In genomic region chr10:40300648-40301171, GRCm38 (mm10) we compare ENCODE assay signal across 8 mouse cellular contexts. TPM values are rescaled to one million over a fixed set of nuclear protein-coding genes. Genes with fewer than 3 reads are reported as not detected.
A peak's percentile ranks its signal among the peaks of the same experiment; 100 is the strongest.
DNase-seq lines count a peak whose midpoint lies in the region; ATAC-seq and TF ChIP-seq lines count a peak whose summit lies in the region.

No protein-coding gene starts in this region.

- TF ChIP-seq EP300 in liver, postnatal 0 days (IDR thresholded peaks at IDR 0.05; ENCODE audit: low read depth): 0 out of 2 replicates have a peak, but pooled peaks have one; percentile 17

- H3K9me3 ChIP-seq in G1E (replicated peaks): no peaks in the 10 kb centered on the region
- H3K9me3 ChIP-seq in forebrain, embryonic 15.5 days: no peaks in the 10 kb centered on the region
- H3K9me3 ChIP-seq in liver, postnatal 0 days (ENCODE audit: low read length): no peaks in the 10 kb centered on the region
- H3K9me3 ChIP-seq in neural tube, embryonic 13.5 days: no peaks in the 10 kb centered on the region

- under 1% methylated on average over 36 of the region's 36 CpGs for WGBS in forebrain, embryonic 15.5 days
- under 1% methylated on average over 36 of the region's 36 CpGs for WGBS in liver, postnatal 0 days (ENCODE audit: insufficient replicate concordance)
- 1% methylated on average over 36 of the region's 36 CpGs for WGBS in neural tube, embryonic 13.5 days

- peak overlapping the region; percentile 86 for H3K9ac ChIP-seq in forebrain, embryonic 15.5 days (replicated peaks)
- peak overlapping the region; percentile 74 for H3K9ac ChIP-seq in liver, postnatal 0 days (replicated peaks)
- H3K9ac ChIP-seq in neural tube, embryonic 13.5 days: peak overlapping the region; percentile 97

- peak overlapping the region; percentile 92 for H3K27ac ChIP-seq in forebrain, embryonic 15.5 days (replicated peaks)
- peak overlapping the region; percentile 90 for H3K27ac ChIP-seq in liver, postnatal 0 days (ENCODE audit: low read depth)
- peak overlapping the region; percentile 92 for H3K27ac ChIP-seq in neural tube, embryonic 13.5 days (replicated peaks)

- peak overlapping the region; percentile 89 for H3K4me3 ChIP-seq in G1E (ENCODE audit: low read depth, low read length)
- peak overlapping the region; percentile 84 for H3K4me3 ChIP-seq in forebrain, embryonic 15.5 days
- peak overlapping the region; percentile 64 for H3K4me3 ChIP-seq in liver, postnatal 0 days (ENCODE audit: low read depth, low read length)
- peak overlapping the region; percentile 88 for H3K4me3 ChIP-seq in neural tube, embryonic 13.5 days

- TF ChIP-seq CTCF in G1E (IDR thresholded peaks at IDR 0.05; ENCODE audit: low read depth, low read length): no peak
- TF ChIP-seq CTCF in liver, postnatal 0 days (IDR thresholded peaks at IDR 0.05; ENCODE audit: low read depth): no peak

- H3K36me3 ChIP-seq in G1E (replicated peaks): peaks cover 30% of the 10 kb centered on the region
- no peaks in the 10 kb centered on the region for H3K36me3 ChIP-seq in forebrain, embryonic 15.5 days
- 0 out of 2 replicates have a peak, but pooled peaks cover 2% of the 10 kb centered on the region for H3K36me3 ChIP-seq in liver, postnatal 0 days (replicated peaks; ENCODE audit: insufficient read depth, low read length)
- no peaks in the 10 kb centered on the region for H3K36me3 ChIP-seq in neural tube, embryonic 13.5 days

- ATAC-seq in G1E (ENCODE audit: extremely low read depth, insufficient number of reproducible peaks, low FRiP score, poor library complexity, severe bottlenecking): peak; percentile 70
- ATAC-seq in forebrain, embryonic 15.5 days (replicated peaks): peak; percentile 75
- peak; percentile 81 for ATAC-seq in liver, postnatal 0 days
- ATAC-seq in neural tube, embryonic 13.5 days (ENCODE audit: low read depth): peak; percentile 69

- H3K4me2 ChIP-seq in forebrain, embryonic 15.5 days (replicated peaks): peak overlapping the region; percentile 62
- peak overlapping the region; percentile 88 for H3K4me2 ChIP-seq in liver, postnatal 0 days (ENCODE audit: low read depth, low read length)
- H3K4me2 ChIP-seq in neural tube, embryonic 13.5 days: peak overlapping the region; percentile 78

- H3K4me1 ChIP-seq in G1E (ENCODE audit: insufficient read depth, low read depth, low read length): peaks cover 44% of the 10 kb centered on the region
- peaks cover 23% of the 10 kb centered on the region for H3K4me1 ChIP-seq in forebrain, embryonic 15.5 days
- H3K4me1 ChIP-seq in liver, postnatal 0 days (ENCODE audit: insufficient read depth): peaks cover 26% of the 10 kb centered on the region
- H3K4me1 ChIP-seq in neural tube, embryonic 13.5 days (replicated peaks): peaks cover 43% of the 10 kb centered on the region

- peak; percentile 88 for DNase-seq in G1E (ENCODE audit: low spot score)
- peak; percentile 69 for DNase-seq in cerebellum, adult 11 months
- DNase-seq in heart, postnatal 14 days: peak; percentile 77 to 86
- peak; percentile 87 for DNase-seq in layer of hippocampus, adult 11-12 months (ENCODE audit: low spot score)
- DNase-seq in liver, postnatal 0 days: peak; percentile 88
- peak; percentile 84 for DNase-seq in testis, postnatal 10 days (ENCODE audit: low spot score)

- intact Hi-C loops in heart, postnatal 14 days (cut with DNase I): loop anchor here (2.0 kb wide), 1 partner anchor 42 kb away; the partner anchor contains the start of gene Gtf3c6

- no peaks in the 10 kb centered on the region for H3K27me3 ChIP-seq in G1E (ENCODE audit: insufficient read depth, low read length)
- no peaks in the 10 kb centered on the region for H3K27me3 ChIP-seq in forebrain, embryonic 15.5 days
- H3K27me3 ChIP-seq in liver, postnatal 0 days (ENCODE audit: insufficient read depth, low read length): no peaks in the 10 kb centered on the region
- no peaks in the 10 kb centered on the region for H3K27me3 ChIP-seq in neural tube, embryonic 13.5 days

RNA-seq across cellular contexts. Expression of gene Amd1, which starts 1.3 kb away (rescaled TPM):
- 198 and 202 TPM in 2 replicates for total RNA-seq in G1E (2014; fragmentation: Nextera tagmentation)
- 164 and 183 TPM in 2 replicates for total RNA-seq in G1E (2017)
- 4.2 and 7.7 TPM in 2 replicates for polyA plus RNA-seq in G1E (2012)
- 41.8 and 43.2 TPM in 2 replicates for polyA plus RNA-seq in forebrain, embryonic 15.5 days (2015; fragmentation: Nextera tagmentation; extraction: Ambion mirVana)
- total RNA-seq in heart, postnatal 14 days (2021): 10 to 100 TPM; 77.6 to 84.8 TPM
- polyA plus RNA-seq in liver, postnatal 0 days (2015; fragmentation: Nextera tagmentation; extraction: Ambion mirVana): 25.5 and 29.1 TPM in 2 replicates
- 40.6 and 44.4 TPM in 2 replicates for polyA plus RNA-seq in neural tube, embryonic 13.5 days (2015; fragmentation: Nextera tagmentation; extraction: Ambion mirVana)

RNA-seq across cellular contexts. Expression of gene Cdk19, which starts 38.7 kb away (rescaled TPM):
- total RNA-seq in G1E (2014; fragmentation: Nextera tagmentation) (47.2 and 47.5 TPM in 2 replicates), G1E (2017) (25.9 and 29.1 TPM in 2 replicates)
- 7.8 and 8.5 TPM in 2 replicates for polyA plus RNA-seq in G1E (2012)
- polyA plus RNA-seq in forebrain, embryonic 15.5 days (2015; fragmentation: Nextera tagmentation; extraction: Ambion mirVana): 18.9 and 19.7 TPM in 2 replicates
- 10 to 100 TPM; 14.9 to 15.9 TPM for total RNA-seq in heart, postnatal 14 days (2021)
- polyA plus RNA-seq in liver, postnatal 0 days (2015; fragmentation: Nextera tagmentation; extraction: Ambion mirVana): 2.5 and 2.8 TPM in 2 replicates
- polyA plus RNA-seq in neural tube, embryonic 13.5 days (2015; fragmentation: Nextera tagmentation; extraction: Ambion mirVana): 11.1 and 12.5 TPM in 2 replicates

RNA-seq across cellular contexts. Expression of gene Gtf3c6, which starts 42.8 kb away (rescaled TPM):
- total RNA-seq in G1E (2014; fragmentation: Nextera tagmentation) (22.1 and 22.5 TPM in 2 replicates), G1E (2017) (40.5 and 48.1 TPM in 2 replicates)
- 8.9 and 13.1 TPM in 2 replicates for polyA plus RNA-seq in G1E (2012)
- polyA plus RNA-seq in forebrain, embryonic 15.5 days (2015; fragmentation: Nextera tagmentation; extraction: Ambion mirVana): 87.9 and 88.1 TPM in 2 replicates
- 10 to 100 TPM; 20.9 to 23.5 TPM for total RNA-seq in heart, postnatal 14 days (2021)
- polyA plus RNA-seq in liver, postnatal 0 days (2015; fragmentation: Nextera tagmentation; extraction: Ambion mirVana): 23.7 and 28.3 TPM in 2 replicates
- polyA plus RNA-seq in neural tube, embryonic 13.5 days (2015; fragmentation: Nextera tagmentation; extraction: Ambion mirVana): 106 and 108 TPM in 2 replicates

RNA-seq across cellular contexts. Expression of gene Rpf2, which starts 53.9 kb away (rescaled TPM):
- total RNA-seq in G1E (2014; fragmentation: Nextera tagmentation) (67.0 and 70.7 TPM in 2 replicates), G1E (2017) (124 and 178 TPM in 2 replicates)
- 6.0 and 6.5 TPM in 2 replicates for polyA plus RNA-seq in G1E (2012)
- polyA plus RNA-seq in forebrain, embryonic 15.5 days (2015; fragmentation: Nextera tagmentation; extraction: Ambion mirVana): 72.9 and 80.1 TPM in 2 replicates
- 10 to 100 TPM in 1 of 2 experiments, 1 to 10 TPM in 1; 8.2 to 11.2 TPM for total RNA-seq in heart, postnatal 14 days (2021)
- 23.7 and 24.1 TPM in 2 replicates for polyA plus RNA-seq in liver, postnatal 0 days (2015; fragmentation: Nextera tagmentation; extraction: Ambion mirVana)
- 83.9 and 84.4 TPM in 2 replicates for polyA plus RNA-seq in neural tube, embryonic 13.5 days (2015; fragmentation: Nextera tagmentation; extraction: Ambion mirVana)

Comparison
In these comparisons a context has a peak if more than half of its experiments do, and no peak if none do; other contexts are left out.
1. Peak in every context shown above with its lines: DNase-seq, ATAC-seq, H3K4me3 ChIP-seq and H3K27ac ChIP-seq.